Mouse (Mus musculus): Measurements from ENCODE around the gene Il34. TPM values are rescaled to one million over a fixed set of nuclear protein-coding genes. Genes with fewer than 3 reads are reported as not detected.

Gene Il34
- polyA plus RNA-seq, 1 experiment: not detected

GRCm38 (mm10) chr8:110756196-110756595, 49.5 kb downstream of the Il34 start:
- TF ChIP-seq TAL1 (IDR thresholded peaks at IDR 0.05; ENCODE audit: low read length): no peak
- TF ChIP-seq GATA1 (IDR thresholded peaks at IDR 0.05; ENCODE audit: low read length): no peak
- Histone ChIP-seq H3K4me1 (ENCODE audit: control insufficient read depth) (peaks cover 28% of the 10 kb centered on the region), H3K9me3 (ENCODE audit: control insufficient read depth, low read length) (no peaks in the 10 kb centered on the region), H3K36me3 (ENCODE audit: control insufficient read depth) (no peaks in the 10 kb centered on the region), H3K4me3 (replicated peaks) (no peak overlapping the region), H3K27me3 (ENCODE audit: control insufficient read depth) (no peaks in the 10 kb centered on the region)

DNA sequence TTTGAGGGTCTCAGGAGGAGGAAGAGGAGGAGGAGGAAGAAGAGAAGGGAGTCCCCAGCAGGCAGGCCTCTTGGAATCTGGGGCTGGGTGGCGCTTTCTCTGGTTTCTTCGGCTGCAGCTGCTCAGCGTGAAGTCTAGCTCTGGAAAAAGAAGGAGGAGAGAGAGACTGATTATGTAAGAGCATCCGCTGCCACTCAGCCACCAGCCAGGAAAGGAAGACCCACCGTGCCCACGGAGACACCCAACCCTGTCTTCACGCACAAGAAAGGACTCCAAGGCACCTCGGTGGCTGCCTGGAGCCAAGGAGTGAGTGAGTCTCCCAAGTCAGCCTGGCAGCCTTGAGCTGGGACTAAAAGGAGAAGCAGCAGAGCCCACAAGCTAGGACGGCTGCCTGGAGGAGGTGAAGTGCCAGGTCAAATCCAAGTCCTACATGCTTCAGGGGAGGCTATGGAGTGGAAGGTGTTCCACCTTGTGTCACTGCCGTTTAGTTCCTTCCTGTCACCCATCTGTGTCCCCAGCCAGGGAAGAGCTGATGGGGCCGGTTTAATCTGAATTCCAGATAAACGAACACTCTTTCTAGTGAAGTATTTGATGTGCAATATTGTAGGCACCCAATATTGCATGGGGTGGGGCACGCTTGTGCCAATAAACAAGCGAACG, 50.1 kb downstream of the Il34 start:
- TF ChIP-seq GATA1 (IDR thresholded peaks at IDR 0.05; ENCODE audit: low read length) (no peak), TAL1 (IDR thresholded peaks at IDR 0.05; ENCODE audit: low read length) (no peak)
- no peaks in the 10 kb centered on the region for H3K9me3 ChIP-seq (ENCODE audit: control insufficient read depth, low read length)
- H3K36me3 ChIP-seq (ENCODE audit: control insufficient read depth): no peaks in the 10 kb centered on the region
- no peaks in the 10 kb centered on the region for H3K27me3 ChIP-seq (ENCODE audit: control insufficient read depth)
- H3K4me3 ChIP-seq (replicated peaks): no peak overlapping the region
- H3K4me1 ChIP-seq (ENCODE audit: control insufficient read depth): peaks cover 22% of the 10 kb centered on the region

- Histone ChIP-seq H3K9me3 (ENCODE audit: control insufficient read depth, low read length) (no peaks in the 10 kb centered on the region), H3K36me3 (ENCODE audit: control insufficient read depth) (no peaks in the 10 kb centered on the region), H3K4me3 (replicated peaks) (no peak overlapping the region), H3K27me3 (ENCODE audit: control insufficient read depth) (no peaks in the 10 kb centered on the region), H3K4me1 (ENCODE audit: control insufficient read depth) (peaks cover 17% of the 10 kb centered on the region)
- no peak for TF ChIP-seq GATA1 (IDR thresholded peaks at IDR 0.05; ENCODE audit: low read length)
- no peak for TF ChIP-seq TAL1 (IDR thresholded peaks at IDR 0.05; ENCODE audit: low read length)
Observed at GRCm38 (mm10) chr8:110754713-110755112, 51.0 kb downstream of the Il34 start.

- no peak overlapping the region for H3K4me3 ChIP-seq (replicated peaks)
- 0 out of 2 replicates have a peak, but pooled peaks cover 3% of the 10 kb centered on the region for H3K27me3 ChIP-seq (ENCODE audit: control insufficient read depth)
Observed at GRCm38 (mm10) chr8:110751490-110751889, 54.2 kb downstream of the Il34 start.

DNA sequence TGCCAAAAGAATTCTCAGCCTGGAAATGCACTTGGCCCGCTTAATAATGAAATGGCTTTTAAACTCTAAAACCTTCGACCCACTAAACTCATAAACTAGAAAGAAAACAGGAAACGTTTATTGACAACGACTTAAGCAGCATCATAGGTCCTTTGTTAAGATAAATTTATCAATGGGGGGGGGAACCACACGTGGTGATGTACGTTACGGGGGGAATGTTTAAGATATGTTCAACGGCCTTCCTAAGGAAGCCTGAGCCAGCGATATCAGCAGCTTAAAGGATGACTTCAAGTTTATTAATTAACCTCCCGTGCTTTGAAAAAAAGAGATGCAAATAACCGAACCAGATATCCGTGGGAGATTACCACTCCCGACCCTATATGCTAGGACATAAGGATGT, 55.5 kb downstream of the Il34 start:
- peaks cover 7% of the 10 kb centered on the region for H3K4me1 ChIP-seq (ENCODE audit: control insufficient read depth)
- H3K36me3 ChIP-seq (ENCODE audit: control insufficient read depth): no peaks in the 10 kb centered on the region
- no peak overlapping the region for H3K4me3 ChIP-seq (replicated peaks)
- 0 out of 2 replicates have a peak, but pooled peaks cover 3% of the 10 kb centered on the region for H3K27me3 ChIP-seq (ENCODE audit: control insufficient read depth)
- TF ChIP-seq GATA1 (IDR thresholded peaks at IDR 0.05; ENCODE audit: low read length) (no peak), TAL1 (IDR thresholded peaks at IDR 0.05; ENCODE audit: low read length) (no peak)
- H3K9me3 ChIP-seq (ENCODE audit: control insufficient read depth, low read length): peaks cover under 1% of the 10 kb centered on the region; the same call in 1 of the 2 replicates

More at GRCm38 (mm10) chr8:110751490-110751889, 54.2 kb downstream of the Il34 start:
- no peak for TF ChIP-seq TAL1 (IDR thresholded peaks at IDR 0.05; ENCODE audit: low read length)
- TF ChIP-seq GATA1 (IDR thresholded peaks at IDR 0.05; ENCODE audit: low read length): no peak
- H3K9me3 ChIP-seq (ENCODE audit: control insufficient read depth, low read length): no peaks in the 10 kb centered on the region
- H3K4me1 ChIP-seq (ENCODE audit: control insufficient read depth): peaks cover 16% of the 10 kb centered on the region
- no peaks in the 10 kb centered on the region for H3K36me3 ChIP-seq (ENCODE audit: control insufficient read depth)

DNA sequence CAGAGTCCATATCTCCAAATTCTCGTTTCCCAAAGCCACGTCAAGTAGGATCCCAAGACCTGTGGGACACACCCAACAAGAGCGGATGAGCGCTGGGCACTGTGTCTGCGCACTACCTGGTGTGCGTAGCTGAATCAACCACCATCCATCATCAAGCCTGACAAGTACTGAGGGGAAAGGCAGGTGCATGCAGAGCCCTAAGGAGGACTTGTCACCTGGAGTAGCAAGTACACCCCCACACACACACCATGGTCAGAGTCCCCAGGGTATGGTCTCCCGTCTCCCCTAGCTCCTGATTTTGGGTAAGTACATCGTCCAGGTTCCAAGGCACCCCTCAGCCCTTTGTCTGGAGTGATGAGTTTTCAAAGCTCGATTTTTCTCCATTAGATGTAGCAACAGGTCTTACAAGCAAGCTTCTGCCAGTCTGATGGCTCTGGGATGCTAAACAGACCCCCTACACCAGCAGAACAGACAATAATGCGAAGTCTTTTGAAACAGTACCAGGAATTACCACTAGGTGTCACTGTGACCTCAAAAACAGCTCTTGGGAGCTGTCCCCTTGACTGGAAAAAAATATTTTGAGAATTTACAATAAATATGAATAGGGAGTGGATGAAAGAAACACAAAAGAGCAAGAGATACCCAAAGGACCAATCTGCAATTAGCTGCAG, 56.1 kb downstream of the Il34 start:
- Histone ChIP-seq H3K36me3 (ENCODE audit: control insufficient read depth) (no peaks in the 10 kb centered on the region), H3K27me3 (ENCODE audit: control insufficient read depth) (0 out of 2 replicates have a peak, but pooled peaks cover 3% of the 10 kb centered on the region), H3K4me3 (replicated peaks) (no peak overlapping the region), H3K9me3 (ENCODE audit: control insufficient read depth, low read length) (peaks cover 3% of the 10 kb centered on the region; the same call in 1 of the 2 replicates), H3K4me1 (ENCODE audit: control insufficient read depth) (peaks cover under 1% of the 10 kb centered on the region; the same call in 1 of the 2 replicates)
- TF ChIP-seq GATA1 (IDR thresholded peaks at IDR 0.05; ENCODE audit: low read length) (no peak), TAL1 (IDR thresholded peaks at IDR 0.05; ENCODE audit: low read length) (no peak)

DNA sequence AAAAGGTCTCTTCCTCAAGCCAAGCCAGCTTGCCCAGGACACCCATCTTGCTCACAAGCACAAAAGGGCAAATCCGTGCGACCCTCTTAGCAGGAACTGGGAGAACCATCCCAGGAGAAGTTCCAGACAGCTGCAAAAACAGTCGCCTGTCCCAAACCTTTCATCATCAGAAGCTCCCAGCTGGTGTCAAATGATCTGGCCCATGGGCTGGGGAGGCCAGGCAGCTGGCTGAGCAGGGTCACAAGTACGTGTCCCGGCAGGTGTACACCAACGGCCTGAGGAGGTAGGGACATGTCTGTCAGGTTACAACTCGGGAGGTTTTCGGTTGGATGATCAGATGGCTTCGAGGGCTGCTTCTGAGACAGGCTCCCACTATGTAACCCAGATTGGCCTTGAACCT, 59.1 kb downstream of the Il34 start:
- TF ChIP-seq GATA1 (IDR thresholded peaks at IDR 0.05; ENCODE audit: low read length) (no peak), TAL1 (IDR thresholded peaks at IDR 0.05; ENCODE audit: low read length) (no peak)
- H3K27me3 ChIP-seq (ENCODE audit: control insufficient read depth): 0 out of 2 replicates have a peak, but pooled peaks cover 3% of the 10 kb centered on the region
- H3K4me1 ChIP-seq (ENCODE audit: control insufficient read depth): no peaks in the 10 kb centered on the region; the same call in 1 of the 2 replicates
- H3K9me3 ChIP-seq (ENCODE audit: control insufficient read depth, low read length): peaks cover 3% of the 10 kb centered on the region; the same call in 1 of the 2 replicates
- H3K4me3 ChIP-seq (replicated peaks): no peak overlapping the region
- no peaks in the 10 kb centered on the region for H3K36me3 ChIP-seq (ENCODE audit: control insufficient read depth)

GRCm38 (mm10) chr8:110745162-110745561, 60.6 kb downstream of the Il34 start:
- Histone ChIP-seq H3K4me1 (ENCODE audit: control insufficient read depth) (no peaks in the 10 kb centered on the region), H3K9me3 (ENCODE audit: control insufficient read depth, low read length) (peaks cover 3% of the 10 kb centered on the region; the same call in 1 of the 2 replicates), H3K4me3 (replicated peaks) (no peak overlapping the region), H3K27me3 (ENCODE audit: control insufficient read depth) (0 out of 2 replicates have a peak, but pooled peaks cover 3% of the 10 kb centered on the region), H3K36me3 (ENCODE audit: control insufficient read depth) (no peaks in the 10 kb centered on the region)
- TF ChIP-seq GATA1 (IDR thresholded peaks at IDR 0.05; ENCODE audit: low read length) (no peak), TAL1 (IDR thresholded peaks at IDR 0.05; ENCODE audit: low read length) (no peak)

- no peak overlapping the region for H3K4me3 ChIP-seq (replicated peaks)
- peaks cover 2% of the 10 kb centered on the region for H3K4me1 ChIP-seq (ENCODE audit: control insufficient read depth)
- no peaks in the 10 kb centered on the region for H3K27me3 ChIP-seq (ENCODE audit: control insufficient read depth)
- no peak for TF ChIP-seq TAL1 (IDR thresholded peaks at IDR 0.05; ENCODE audit: low read length)
- TF ChIP-seq GATA1 (IDR thresholded peaks at IDR 0.05; ENCODE audit: low read length): no peak
- peaks cover 4% of the 10 kb centered on the region; the same call in 1 of the 2 replicates for H3K36me3 ChIP-seq (ENCODE audit: control insufficient read depth)
- H3K9me3 ChIP-seq (ENCODE audit: control insufficient read depth, low read length): peaks cover 3% of the 10 kb centered on the region; the same call in 1 of the 2 replicates
Observed at GRCm38 (mm10) chr8:110742452-110742818, 63.3 kb downstream of the Il34 start.

All from erythroblast, embryonic 14.5 days (primary cell).